ENCODE assay signal across 21 mouse cellular contexts in genomic region chr12:53029910-53030309, GRCm38 (mm10).
"Had no signal": no experiment of that assay in that cellular context is flagged by ENCODE, and none has a peak within 500 bp of the region (broad histone marks: within the 10 kb centered on the region; RNA-seq: fewer than 3 reads in every experiment).

No protein-coding gene starts in this region.

- H3K4me2 ChIP-seq: intestine, embryonic 15.5 days; limb, embryonic 13.5 days; liver, embryonic 12.5 days; liver, embryonic 15.5 days; lung, embryonic 15.5 days; midbrain, embryonic 11.5 days; stomach, embryonic 15.5 days had no signal

- H3K9ac ChIP-seq: intestine, embryonic 15.5 days; limb, embryonic 13.5 days; liver, embryonic 12.5 days; liver, embryonic 15.5 days; lung, embryonic 15.5 days; stomach, embryonic 15.5 days had no signal

- H3K4me1 ChIP-seq: liver, embryonic 12.5 days; liver, embryonic 15.5 days; megakaryocyte, embryonic 14.5 days; stomach, embryonic 15.5 days had no signal

- DNase-seq: kidney, adult 18-20 months; kidney, adult 9 months; kidney, postnatal 14 days; layer of hippocampus, adult 9-11 months; liver; lung, adult 18-20 months; lung, postnatal 10 days; lung, postnatal 36 days; right cerebral cortex, adult 18-20 months; right cerebral cortex, postnatal 25 days; spleen, adult 18-20 months; thymus, postnatal 25 days had no signal

- H3K27ac ChIP-seq: intestine, embryonic 15.5 days; limb, embryonic 10.5 days; limb, embryonic 13.5 days; liver, embryonic 12.5 days; liver, embryonic 15.5 days; lung, embryonic 15.5 days; stomach, embryonic 15.5 days had no signal

- H3K36me3 ChIP-seq: intestine, embryonic 15.5 days; limb, embryonic 10.5 days; limb, embryonic 13.5 days; liver, embryonic 12.5 days; liver, embryonic 15.5 days; lung, embryonic 15.5 days; stomach, embryonic 15.5 days had no signal

- ATAC-seq: intestine, embryonic 15.5 days; liver, embryonic 12.5 days had no signal

- H3K9me3 ChIP-seq: intestine, embryonic 15.5 days; limb, embryonic 10.5 days; limb, embryonic 13.5 days; liver, embryonic 12.5 days; liver, embryonic 15.5 days; lung, embryonic 15.5 days; megakaryocyte, embryonic 14.5 days; stomach, embryonic 15.5 days had no signal

- H3K27me3 ChIP-seq: intestine, embryonic 15.5 days; limb, embryonic 13.5 days; liver, embryonic 12.5 days; liver, embryonic 15.5 days; lung, embryonic 15.5 days; megakaryocyte, embryonic 14.5 days; stomach, embryonic 15.5 days had no signal

- H3K4me3 ChIP-seq: intestine, embryonic 15.5 days; limb, embryonic 10.5 days; limb, embryonic 13.5 days; liver, embryonic 12.5 days; liver, embryonic 15.5 days; lung, embryonic 15.5 days; megakaryocyte, embryonic 14.5 days; stomach, embryonic 15.5 days had no signal
